Mouse (Mus musculus): Measurements from ENCODE around the gene Prep. TPM values are rescaled to one million over a fixed set of nuclear protein-coding genes. Genes with fewer than 3 reads are reported as not detected.
"Not testable (repeated sequence)": the region's sequence is repeated elsewhere in the genome, so short reads cannot be mapped to it uniquely, and the experiment has no call there.

Gene Prep
- polyA plus RNA-seq, 1 experiment from 2014 or later: 24.2 TPM

DNA sequence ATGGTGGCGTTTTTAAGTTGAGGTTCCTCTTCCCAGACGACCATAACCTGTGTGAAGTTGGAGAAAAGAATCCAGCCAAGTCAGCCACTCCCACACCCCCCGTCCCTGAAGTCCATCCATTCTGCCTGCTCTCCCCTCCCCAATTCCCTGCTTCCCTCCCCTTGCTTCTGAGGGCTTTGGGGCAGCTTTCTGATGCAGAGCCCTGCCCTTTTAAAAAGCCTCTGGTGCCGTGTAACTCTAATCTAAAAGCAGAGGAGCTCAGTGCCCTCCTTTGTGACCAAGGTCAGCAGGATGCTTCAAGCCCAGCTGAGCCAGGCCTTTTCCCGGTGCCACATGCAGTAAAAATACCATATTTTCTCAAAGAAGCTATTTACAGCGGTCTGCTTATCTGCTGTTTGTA lies 79.8 kb downstream of the Prep start:
- Histone ChIP-seq H3K27me3 (replicated peaks; ENCODE audit: control insufficient read depth, insufficient read depth, low read length) (no peaks in the 10 kb centered on the region), H3K9ac (ENCODE audit: low read depth, low read length) (no peak overlapping the region), H3K36me3 (ENCODE audit: control insufficient read depth, insufficient read depth, low read length) (no peaks in the 10 kb centered on the region; the same call in 1 of the 2 replicates), H3K9me3 (ENCODE audit: control insufficient read depth, low read length) (no peaks in the 10 kb centered on the region), H3K4me1 (ENCODE audit: control insufficient read depth, insufficient read depth, low read length) (peaks cover 5% of the 10 kb centered on the region; the same call in 1 of the 2 replicates), H3K4me2 (ENCODE audit: low read depth, low read length) (no peak overlapping the region), H3K4me3 (ENCODE audit: low read length) (no peak overlapping the region), H3K27ac (ENCODE audit: low read length) (no peak overlapping the region)
- ATAC-seq: no peak
- WGBS: 33% methylated on average over 6 of the region's 6 CpGs

GRCm38 (mm10) chr10:45151137-45151536 lies 84.1 kb downstream of the Prep start:
- Histone ChIP-seq H3K36me3 (ENCODE audit: control insufficient read depth, insufficient read depth, low read length) (no peaks in the 10 kb centered on the region; the same call in 1 of the 2 replicates), H3K27me3 (replicated peaks; ENCODE audit: control insufficient read depth, insufficient read depth, low read length) (no peaks in the 10 kb centered on the region), H3K9me3 (ENCODE audit: control insufficient read depth, low read length) (no peaks in the 10 kb centered on the region), H3K27ac (ENCODE audit: low read length) (no peak overlapping the region), H3K4me1 (ENCODE audit: control insufficient read depth, insufficient read depth, low read length) (peaks cover 5% of the 10 kb centered on the region; the same call in 1 of the 2 replicates), H3K4me2 (ENCODE audit: low read depth, low read length) (no peak overlapping the region), H3K9ac (ENCODE audit: low read depth, low read length) (no peak overlapping the region), H3K4me3 (ENCODE audit: low read length) (no peak overlapping the region)
- 69% methylated on average over 5 of the region's 5 CpGs for WGBS
- ATAC-seq: no peak

DNA sequence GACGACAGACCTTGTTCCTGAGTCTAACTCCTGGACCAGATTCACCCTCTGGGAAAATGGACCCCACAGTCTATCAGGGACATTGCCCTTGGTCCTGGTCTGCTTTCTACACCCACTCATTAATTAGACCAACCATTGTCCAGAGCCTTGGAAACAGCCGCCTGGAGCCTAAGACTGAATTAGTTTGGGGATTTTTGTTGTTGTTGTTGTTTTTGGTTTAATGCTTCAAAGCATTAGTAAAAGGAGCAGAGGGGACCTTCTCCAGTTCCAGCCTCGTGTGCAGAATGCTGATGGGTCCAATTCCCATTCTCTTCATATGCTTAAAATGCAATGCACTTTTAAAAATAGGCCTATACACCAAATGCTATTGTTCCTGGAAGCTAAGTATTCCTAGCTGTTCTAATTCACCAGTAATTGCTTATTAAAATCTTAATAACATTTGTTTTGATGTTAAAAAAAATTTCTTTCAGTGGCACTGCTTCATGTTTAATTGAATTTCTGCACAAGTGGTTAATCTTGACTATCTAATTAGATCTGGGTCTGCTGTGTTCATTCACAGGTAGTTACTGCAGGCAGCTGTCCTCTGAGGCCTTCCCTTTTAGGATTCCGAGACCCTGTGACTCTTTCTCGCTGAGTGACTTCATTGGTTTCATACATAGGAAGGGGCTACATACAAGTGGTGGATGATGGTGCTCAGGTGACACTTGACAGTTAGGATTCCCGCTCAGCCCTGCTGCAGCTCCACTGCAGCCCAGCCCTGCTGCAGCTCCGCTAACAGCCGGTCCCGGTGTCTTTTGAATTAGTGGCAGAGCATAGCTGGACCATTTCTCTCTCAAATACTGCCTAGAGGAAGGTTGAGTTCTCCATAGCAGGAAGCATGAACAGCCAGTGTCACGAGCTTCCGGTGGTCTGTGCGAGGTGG lies 85.0 kb downstream of the Prep start:
- H3K27ac ChIP-seq (ENCODE audit: low read length): no peak overlapping the region
- H3K9me3 ChIP-seq (ENCODE audit: control insufficient read depth, low read length): no peaks in the 10 kb centered on the region
- H3K4me2 ChIP-seq (ENCODE audit: low read depth, low read length): no peak overlapping the region
- ATAC-seq: no peak
- H3K4me3 ChIP-seq (ENCODE audit: low read length): no peak overlapping the region
- H3K4me1 ChIP-seq (ENCODE audit: control insufficient read depth, insufficient read depth, low read length): no peaks in the 10 kb centered on the region
- H3K9ac ChIP-seq (ENCODE audit: low read depth, low read length): no peak overlapping the region
- no peaks in the 10 kb centered on the region; the same call in 1 of the 2 replicates for H3K36me3 ChIP-seq (ENCODE audit: control insufficient read depth, insufficient read depth, low read length)
- WGBS: 91% methylated on average over 12 of the region's 12 CpGs
- H3K27me3 ChIP-seq (replicated peaks; ENCODE audit: control insufficient read depth, insufficient read depth, low read length): no peaks in the 10 kb centered on the region

- Histone ChIP-seq H3K36me3 (ENCODE audit: control insufficient read depth, insufficient read depth, low read length) (peaks cover 6% of the 10 kb centered on the region; the same call in 1 of the 2 replicates), H3K9me3 (ENCODE audit: control insufficient read depth, low read length) (no peaks in the 10 kb centered on the region), H3K27me3 (replicated peaks; ENCODE audit: control insufficient read depth, insufficient read depth, low read length) (no peaks in the 10 kb centered on the region), H3K4me1 (ENCODE audit: control insufficient read depth, insufficient read depth, low read length) (no peaks in the 10 kb centered on the region), H3K27ac (ENCODE audit: low read length) (no peak overlapping the region), H3K4me3 (ENCODE audit: low read length) (no peak overlapping the region), H3K9ac (ENCODE audit: low read depth, low read length) (no peak overlapping the region), H3K4me2 (ENCODE audit: low read depth, low read length) (no peak overlapping the region)
- no peak for ATAC-seq
- 90% methylated on average over 14 of the region's 14 CpGs for WGBS
Measured at GRCm38 (mm10) chr10:45154557-45155060, 87.6 kb downstream of the Prep start.

DNA sequence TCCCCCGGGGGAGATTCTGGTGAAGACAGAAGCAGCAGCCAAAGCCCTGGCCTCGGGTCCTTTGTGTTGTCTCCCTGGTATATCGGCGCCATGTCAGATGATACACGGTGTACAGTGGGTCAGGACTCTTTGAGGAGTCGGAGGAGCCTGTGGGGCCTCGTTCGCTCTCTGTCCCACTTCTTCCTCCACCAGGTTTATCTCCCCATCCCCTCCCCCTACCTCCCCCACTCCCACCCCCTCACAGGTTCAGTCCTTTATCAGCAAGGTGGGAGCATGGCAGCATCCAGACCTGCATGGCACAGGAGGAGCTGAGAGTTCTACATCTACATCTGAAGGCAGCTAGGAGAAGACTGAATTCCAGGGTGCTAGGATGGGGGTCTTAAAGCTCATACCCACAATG lies 98.8 kb downstream of the Prep start:
- H3K9ac ChIP-seq (ENCODE audit: low read depth, low read length): no peak overlapping the region
- 87% methylated on average over 8 of the region's 8 CpGs for WGBS
- no peak overlapping the region for H3K27ac ChIP-seq (ENCODE audit: low read length)
- H3K4me1 ChIP-seq (ENCODE audit: control insufficient read depth, insufficient read depth, low read length): no peaks in the 10 kb centered on the region
- H3K4me2 ChIP-seq (ENCODE audit: low read depth, low read length): no peak overlapping the region
- H3K9me3 ChIP-seq (ENCODE audit: control insufficient read depth, low read length): no peaks in the 10 kb centered on the region
- ATAC-seq: no peak
- H3K36me3 ChIP-seq (ENCODE audit: control insufficient read depth, insufficient read depth, low read length): no peaks in the 10 kb centered on the region
- no peaks in the 10 kb centered on the region for H3K27me3 ChIP-seq (replicated peaks; ENCODE audit: control insufficient read depth, insufficient read depth, low read length)
- no peak overlapping the region for H3K4me3 ChIP-seq (ENCODE audit: low read length)

GRCm38 (mm10) chr10:45173927-45174326 lies 106.9 kb downstream of the Prep start:
- Histone ChIP-seq H3K27ac (ENCODE audit: low read length) (no peak overlapping the region), H3K27me3 (replicated peaks; ENCODE audit: control insufficient read depth, insufficient read depth, low read length) (no peaks in the 10 kb centered on the region), H3K36me3 (ENCODE audit: control insufficient read depth, insufficient read depth, low read length) (no peaks in the 10 kb centered on the region), H3K4me3 (ENCODE audit: low read length) (no peak overlapping the region), H3K4me2 (ENCODE audit: low read depth, low read length) (no peak overlapping the region), H3K9me3 (ENCODE audit: control insufficient read depth, low read length) (no peaks in the 10 kb centered on the region), H3K4me1 (ENCODE audit: control insufficient read depth, insufficient read depth, low read length) (no peaks in the 10 kb centered on the region), H3K9ac (ENCODE audit: low read depth, low read length) (no peak overlapping the region)
- 68% methylated on average over 8 of the region's 8 CpGs for WGBS
- ATAC-seq: no peak

- no peak overlapping the region for H3K4me3 ChIP-seq (ENCODE audit: low read length)
- H3K9me3 ChIP-seq (ENCODE audit: control insufficient read depth, low read length): no peaks in the 10 kb centered on the region
- H3K27me3 ChIP-seq (replicated peaks; ENCODE audit: control insufficient read depth, insufficient read depth, low read length): no peaks in the 10 kb centered on the region
- H3K4me2 ChIP-seq (ENCODE audit: low read depth, low read length): no peak overlapping the region
- H3K9ac ChIP-seq (ENCODE audit: low read depth, low read length): no peak overlapping the region
- H3K4me1 ChIP-seq (ENCODE audit: control insufficient read depth, insufficient read depth, low read length): no peaks in the 10 kb centered on the region
- H3K27ac ChIP-seq (ENCODE audit: low read length): no peak overlapping the region
- WGBS: 69% methylated on average over 3 of the region's 3 CpGs
- H3K36me3 ChIP-seq (ENCODE audit: control insufficient read depth, insufficient read depth, low read length): no peaks in the 10 kb centered on the region
- ATAC-seq: no peak
Measured at GRCm38 (mm10) chr10:45174345-45174744, 107.3 kb downstream of the Prep start.

DNA sequence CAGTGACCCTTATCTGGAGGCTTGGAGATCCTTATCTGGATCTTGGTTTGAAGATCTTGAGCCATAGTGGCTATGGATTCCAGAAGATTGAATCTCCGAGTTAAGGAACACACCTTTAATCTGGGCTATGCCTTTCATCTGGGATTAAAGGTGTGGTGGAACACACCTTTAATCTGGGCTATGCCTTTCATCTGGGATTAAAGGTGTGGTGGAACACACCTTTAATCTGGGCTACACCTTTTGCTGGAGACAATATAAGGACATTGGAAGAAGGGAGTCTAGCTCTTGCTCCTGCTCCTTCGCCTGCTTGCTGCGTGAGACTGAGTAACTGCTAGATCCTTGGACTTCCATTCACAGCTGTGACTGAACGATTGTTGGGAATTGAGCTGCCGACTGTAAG lies 110.8 kb downstream of the Prep start, which contains the start of gene Popdc3:
Gene Popdc3 (plus strand): TSS at position 301 of the 400 bp plus-strand sequence.
- 80% methylated on average over 1 of the region's 5 CpGs for WGBS
- ATAC-seq: not testable (repeated sequence)

GRCm38 (mm10) chr10:45180677-45181326 lies 113.8 kb downstream of the Prep start:
- Histone ChIP-seq H3K27me3 (replicated peaks; ENCODE audit: control insufficient read depth, insufficient read depth, low read length) (no peaks in the 10 kb centered on the region), H3K4me2 (ENCODE audit: low read depth, low read length) (no peak overlapping the region), H3K9ac (ENCODE audit: low read depth, low read length) (no peak overlapping the region), H3K4me1 (ENCODE audit: control insufficient read depth, insufficient read depth, low read length) (no peaks in the 10 kb centered on the region), H3K27ac (ENCODE audit: low read length) (no peak overlapping the region), H3K9me3 (ENCODE audit: control insufficient read depth, low read length) (no peaks in the 10 kb centered on the region), H3K4me3 (ENCODE audit: low read length) (no peak overlapping the region), H3K36me3 (ENCODE audit: control insufficient read depth, insufficient read depth, low read length) (no peaks in the 10 kb centered on the region)
- WGBS: 88% methylated on average over 4 of the region's 4 CpGs
- ATAC-seq: no peak

More for the DNA sequence above, 110.8 kb downstream of the Prep start, which contains the start of gene Popdc3:
- H3K4me2 ChIP-seq (ENCODE audit: low read depth, low read length); H3K4me3 ChIP-seq (ENCODE audit: low read length); H3K4me1 ChIP-seq (ENCODE audit: control insufficient read depth, insufficient read depth, low read length); H3K27me3 ChIP-seq (replicated peaks; ENCODE audit: control insufficient read depth, insufficient read depth, low read length); H3K36me3 ChIP-seq (ENCODE audit: control insufficient read depth, insufficient read depth, low read length); H3K27ac ChIP-seq (ENCODE audit: low read length); H3K9ac ChIP-seq (ENCODE audit: low read depth, low read length); H3K9me3 ChIP-seq (ENCODE audit: control insufficient read depth, low read length): not testable (repeated sequence)

All from intestine, embryonic 16.5 days (tissue).